Comparison of ENCODE assay signal across 14 mouse cellular contexts in genomic region chr19:38228699-38229098, GRCm38 (mm10). TPM values are rescaled to one million over a fixed set of nuclear protein-coding genes. Genes with fewer than 3 reads are reported as not detected.
A peak's percentile ranks its signal among the peaks of the same experiment; 100 is the strongest.
DNase-seq lines count a peak whose midpoint lies in the region; TF ChIP-seq lines count a peak whose summit lies in the region.
"Had no signal": no experiment of that assay in that cellular context is flagged by ENCODE, and none has a peak within 500 bp of the region (broad histone marks: within the 10 kb centered on the region; RNA-seq: fewer than 3 reads in every experiment).

No protein-coding gene starts in this region.

- H3K27me3 ChIP-seq in cerebellum, adult 2 months (ENCODE audit: control insufficient read depth, insufficient read depth, low read length): no peaks in the 10 kb centered on the region
- H3K27me3 ChIP-seq in CH12.LX (replicated peaks): no peaks in the 10 kb centered on the region
- H3K27me3 ChIP-seq: forebrain, embryonic 15.5 days; liver, embryonic 13.5 days; midbrain, embryonic 13.5 days had no signal

- no peak overlapping the region for H3K9ac ChIP-seq in CH12.LX (ENCODE audit: insufficient read depth, low read depth)
- H3K9ac ChIP-seq: forebrain, embryonic 15.5 days; liver, embryonic 13.5 days; midbrain, embryonic 13.5 days had no signal

- H3K4me1 ChIP-seq in cerebellum, adult 2 months (ENCODE audit: control insufficient read depth, insufficient read depth, low read length): 0 out of 2 replicates have a peak, but pooled peaks cover 3% of the 10 kb centered on the region
- peaks cover 0 to 4% of the 10 kb centered on the region in 2 experiments; a peak in 2 of 4 replicates for H3K4me1 ChIP-seq in CH12.LX (ENCODE audit: control insufficient read depth in 1 of 2, insufficient read depth in 2 of 2)
- H3K4me1 ChIP-seq: midbrain, embryonic 13.5 days had no signal

- peak; percentile 6; the same call in 1 of the 2 replicates for TF ChIP-seq RAD21 in CH12.LX (IDR thresholded peaks at IDR 0.05; ENCODE audit: low read depth, low read length)

- no peak for TF ChIP-seq POLR2A in cerebellum, adult 2 months (IDR thresholded peaks at IDR 0.05; ENCODE audit: borderline replicate concordance, insufficient read depth, low read length)
- TF ChIP-seq POLR2A in CH12.LX (IDR thresholded peaks at IDR 0.05; ENCODE audit: low read depth, low read length): no peak

- no peaks in the 10 kb centered on the region for H3K79me2 ChIP-seq in CH12.LX (replicated peaks; ENCODE audit: control insufficient read depth, extremely low read depth, insufficient read depth, poor library complexity, severe bottlenecking)

- 45% methylated on average over 2 of the region's 2 CpGs for WGBS in cerebellum, adult 2 months

- H3K4me2 ChIP-seq in CH12.LX (ENCODE audit: insufficient read depth, low read depth, poor library complexity, severe bottlenecking): no peak overlapping the region
- H3K4me2 ChIP-seq: forebrain, embryonic 15.5 days; liver, embryonic 13.5 days; midbrain, embryonic 13.5 days had no signal

- H3K27ac ChIP-seq in cerebellum, adult 2 months (ENCODE audit: insufficient read depth, low read length): no peak overlapping the region
- H3K27ac ChIP-seq in left cerebral cortex, adult 2 months: no peak overlapping the region
- H3K27ac ChIP-seq in CH12.LX (ENCODE audit: insufficient read depth, low read depth): no peak overlapping the region
- H3K27ac ChIP-seq: embryonic facial prominence, embryonic 10.5 days; forebrain, embryonic 15.5 days; liver, embryonic 13.5 days; midbrain, embryonic 13.5 days had no signal

- no peak for TF ChIP-seq EP300 in CH12.LX (IDR thresholded peaks at IDR 0.05; ENCODE audit: low read length)

- peaks cover 2% of the 10 kb centered on the region for H3K9me3 ChIP-seq in CH12.LX (replicated peaks; ENCODE audit: low read length)
- H3K9me3 ChIP-seq: forebrain, embryonic 15.5 days; liver, embryonic 13.5 days; midbrain, embryonic 13.5 days had no signal

- peak; percentile 17; the same call in 1 of the 2 replicates for TF ChIP-seq CTCF in cerebellum, adult 2 months (IDR thresholded peaks at IDR 0.05; ENCODE audit: borderline replicate concordance, insufficient read depth, low read depth, low read length)
- peak; percentile 26 for TF ChIP-seq CTCF in left cerebral cortex, adult 2 months (IDR thresholded peaks at IDR 0.05)
- TF ChIP-seq CTCF in CH12.LX (conservative IDR thresholded peaks at IDR 0.05 in 1 of 2, IDR thresholded peaks at IDR 0.05 in 1 of 2; ENCODE audit: low read depth in 2 of 2, low read length in 2 of 2): peak in 1 of 2 experiments; percentile 33; a peak in 2 of 4 replicates

- in situ Hi-C loops in CH12.LX (cut with MboI; ENCODE audit: low pct_ligation_motif_present, low pct_unique_long_range_greater_than_20kb, low sequenced_read_pairs): no loop called here

- dilution Hi-C loops in CH12.LX (cut with MboI; ENCODE audit: extremely low pct_ligation_motif_present, extremely low pct_unique_long_range_greater_than_20kb, low sequenced_read_pairs): no loop called here

- intact Hi-C loops in left cerebral cortex, adult 2 months (cut with DNase I): no loop called here

- H3K4me3 ChIP-seq in cerebellum, adult 2 months (replicated peaks; ENCODE audit: insufficient read depth, low read depth, low read length): no peak overlapping the region
- H3K4me3 ChIP-seq in left cerebral cortex, adult 2 months: no peak overlapping the region
- no peak overlapping the region for H3K4me3 ChIP-seq in CH12.LX (replicated peaks in 1 of 3; ENCODE audit: low read depth in 2 of 3, low read length in 2 of 3, poor library complexity in 1 of 3)
- H3K4me3 ChIP-seq: embryonic facial prominence, embryonic 10.5 days; forebrain, embryonic 15.5 days; liver, embryonic 13.5 days; midbrain, embryonic 13.5 days had no signal

- no peaks in the 10 kb centered on the region for H3K36me3 ChIP-seq in CH12.LX (replicated peaks in 1 of 2; ENCODE audit: control insufficient read depth in 1 of 2, insufficient read depth in 1 of 2, low read length in 1 of 2)
- H3K36me3 ChIP-seq: embryonic facial prominence, embryonic 10.5 days; forebrain, embryonic 15.5 days; liver, embryonic 13.5 days; midbrain, embryonic 13.5 days had no signal

- DNase-seq in cerebellum, adult 2 months: no peak
- no peak for DNase-seq in cerebellum, postnatal 4 days (ENCODE audit: low spot score in 2 of 2)
- no peak for DNase-seq in left cerebral cortex, adult 2 months (ENCODE audit: extremely low spot score in 1 of 2, low spot score in 2 of 2)
- DNase-seq in left cerebral cortex, adult 8-10 months (ENCODE audit: low spot score in 2 of 2): no peak
- DNase-seq in CH12.LX (ENCODE audit: extremely low read depth): no peak
- DNase-seq in induced T-regulatory cell, adult 2 months (ENCODE audit: low read depth): peak; percentile 39
- DNase-seq in urinary bladder, postnatal 4 days (ENCODE audit: low spot score in 2 of 2): no peak
- no peak for DNase-seq in adrenal gland, postnatal 10 days
- DNase-seq: adrenal gland, postnatal 36 days; liver, embryonic 13.5 days had no signal

TF ChIP-seq in CH12.LX, 34 proteins besides CTCF, POLR2A, EP300 and RAD21:
- TF ChIP-seq MAX (IDR thresholded peaks at IDR 0.05; ENCODE audit: low read length) (no peak), POLR2AphosphoS2 (IDR thresholded peaks at IDR 0.05; ENCODE audit: low read depth, low read length) (no peak), TBP (conservative IDR thresholded peaks at IDR 0.05; ENCODE audit: low read depth, low read length) (no peak), USF1 (IDR thresholded peaks at IDR 0.05; ENCODE audit: low read depth, low read length) (no peak), CHD1 (IDR thresholded peaks at IDR 0.05; ENCODE audit: low read depth, low read length) (no peak)

RNA-seq across cellular contexts. Expression of gene Fra10ac1, which starts 4.7 kb away (rescaled TPM):
- 28.3 and 28.9 TPM in 2 replicates for polyA plus RNA-seq in cerebellum, adult 2 months (2012; rRNA removed)
- total RNA-seq in left cerebral cortex, adult 2 months (2021): 10 to 100 TPM; 14.4 to 16.3 TPM
- total RNA-seq in left cerebral cortex, adult 8-10 months (2022): 10 to 100 TPM; 12.9 to 15.7 (median 13.9) TPM
- total RNA-seq in CH12.LX (2012; rRNA removed) (21.1 and 22.2 TPM in 2 replicates), CH12.LX (2014; rRNA removed) (21.6 and 24.9 TPM in 2 replicates)
- polyA plus RNA-seq in CH12.LX (2012; ENCODE audit: insufficient read length, low read depth): 50.4 and 60.5 TPM in 2 replicates
- 10 to 100 TPM; 13.4 to 18.8 TPM for total RNA-seq in adrenal gland, postnatal 10 days (2021)

RNA-seq across cellular contexts. Expression of gene Lgi1, which starts 35.6 kb away (rescaled TPM):
- polyA plus RNA-seq in cerebellum, adult 2 months (2012; rRNA removed): 54.0 and 58.8 TPM in 2 replicates
- 100 to 1,000 TPM; 133 to 144 TPM for total RNA-seq in left cerebral cortex, adult 2 months (2021)
- total RNA-seq in left cerebral cortex, adult 8-10 months (2022): 100 to 1,000 TPM; 116 to 135 (median 120) TPM
- total RNA-seq in CH12.LX (2012; rRNA removed): 0.04 TPM in 1 of 2 replicates, not detected in the other
- 0.11 and 0.20 TPM in 2 replicates for total RNA-seq in CH12.LX (2014; rRNA removed)
- polyA plus RNA-seq in CH12.LX (2012; ENCODE audit: insufficient read length, low read depth): 0.30 TPM in 1 of 2 replicates, not detected in the other
- total RNA-seq in adrenal gland, postnatal 10 days (2021): 1 to 10 TPM; 3.2 to 5.8 TPM
- polyA plus RNA-seq: small intestine, adult 2 months had no signal

Comparison
In these comparisons a context has a peak if more than half of its experiments do, and no peak if none do; other contexts are left out.
1. RNA of gene Lgi1, which starts 35.6 kb away (total RNA-seq): 133 to 144 TPM in left cerebral cortex, adult 2 months and 116 to 135 TPM in left cerebral cortex, adult 8-10 months; 3.2 to 5.8 TPM in adrenal gland, postnatal 10 days and 0.04 to 0.20 TPM in CH12.LX; every median in the first group is over 10 times any median in the second.